Mouse (Mus musculus) spleen, postnatal 4 days (tissue): ENCODE measurements at regions not wholly inside any gene's neighbourhood (a gene's known extent, or its start where the extent isn't known, plus 50 kb on each side); places are given as distances from the start of the nearest gene placed in this dataset.
"Not testable (repeated sequence)": the region's sequence is repeated elsewhere in the genome, so short reads cannot be mapped to it uniquely, and the experiment has no call there.

Experiments
- DNase-seq, 2 experiments: peaks; one replicate each; pipeline ENCODE4 v3.0.0; 2022; ENCODE audit warnings: low spot score in 2 of 2

DNA sequence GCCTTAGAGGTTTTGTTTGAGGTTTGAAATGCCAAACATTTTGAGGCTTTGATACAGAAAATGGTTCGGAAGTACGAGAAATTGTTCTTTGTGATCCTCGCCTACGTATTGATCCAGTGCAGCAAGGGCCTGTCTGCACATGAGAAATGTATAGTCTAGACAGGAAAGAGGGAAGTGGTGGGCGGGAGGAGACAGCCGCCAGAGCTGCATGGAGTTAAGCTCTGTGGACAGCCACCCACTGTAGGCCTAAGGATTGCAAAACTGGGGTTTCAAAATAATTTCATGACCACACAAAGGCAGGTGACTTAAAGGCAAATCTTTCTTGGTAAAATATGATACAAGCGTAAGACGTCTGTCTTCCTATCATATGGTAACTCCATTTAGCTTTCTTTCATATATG is 178.4 kb downstream of the Csl start:
- no peak for DNase-seq

DNA sequence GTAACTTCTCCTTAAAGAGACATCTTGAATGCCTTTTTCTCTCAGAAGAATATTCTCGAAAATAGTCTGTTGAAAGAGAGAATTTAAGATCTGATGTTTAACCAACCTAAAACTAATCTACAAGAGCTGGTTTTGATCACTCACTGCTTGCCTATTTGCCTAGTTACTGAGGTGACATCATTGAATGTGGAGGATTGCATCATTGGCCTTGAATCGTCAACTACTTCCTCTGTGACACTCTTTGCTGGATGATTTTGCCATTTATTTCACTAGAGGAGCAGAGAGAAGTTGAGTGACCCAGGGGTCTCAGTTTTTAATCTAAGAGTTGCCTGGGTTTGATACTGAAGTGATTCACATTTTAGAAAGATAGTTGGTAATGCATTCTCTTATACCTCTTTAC is 174.6 kb downstream of the Csl start:
- DNase-seq = no peak

DNA sequence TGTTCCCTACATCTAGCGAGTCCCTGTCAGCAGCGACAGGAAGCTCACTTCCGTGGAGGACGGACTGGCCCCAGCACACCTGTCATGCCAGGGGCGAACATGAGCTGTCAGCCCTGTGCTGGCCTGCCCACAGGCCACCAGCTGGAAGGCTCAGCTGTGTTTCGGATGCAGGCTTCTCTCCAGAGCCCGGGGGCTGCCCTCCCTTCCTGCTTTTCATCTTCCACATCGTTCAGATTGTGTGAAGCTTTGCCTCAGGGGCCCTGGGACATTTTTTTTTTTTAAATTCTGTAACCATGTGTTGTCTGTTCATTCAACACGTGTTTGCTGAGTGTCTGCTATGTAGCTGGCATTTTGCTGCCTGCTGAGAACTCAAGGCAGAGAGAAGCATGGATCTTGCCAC is 167.2 kb downstream of the Csl start:
- DNase-seq = no peak

DNA sequence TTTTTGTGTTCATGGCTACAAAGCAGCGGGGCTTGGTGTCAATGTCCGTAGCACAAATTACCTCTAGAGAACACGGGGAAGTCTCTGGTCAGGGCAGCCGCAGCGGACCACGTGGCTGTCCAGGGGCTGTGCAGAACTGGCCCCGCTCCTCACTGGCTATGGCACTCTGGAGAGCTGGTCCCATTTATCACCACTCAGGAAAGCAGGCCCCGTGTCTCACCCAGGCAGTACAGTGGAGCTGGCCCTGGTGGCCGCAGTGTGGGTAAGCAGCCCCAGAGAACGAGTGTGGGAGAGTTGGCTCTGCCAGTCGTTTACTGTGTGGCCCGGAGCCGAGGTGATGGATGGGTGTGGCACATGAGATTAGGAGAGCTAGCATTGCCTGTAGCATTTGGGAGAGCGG is 163.8 kb downstream of the Csl start:
- no peak for DNase-seq

DNA sequence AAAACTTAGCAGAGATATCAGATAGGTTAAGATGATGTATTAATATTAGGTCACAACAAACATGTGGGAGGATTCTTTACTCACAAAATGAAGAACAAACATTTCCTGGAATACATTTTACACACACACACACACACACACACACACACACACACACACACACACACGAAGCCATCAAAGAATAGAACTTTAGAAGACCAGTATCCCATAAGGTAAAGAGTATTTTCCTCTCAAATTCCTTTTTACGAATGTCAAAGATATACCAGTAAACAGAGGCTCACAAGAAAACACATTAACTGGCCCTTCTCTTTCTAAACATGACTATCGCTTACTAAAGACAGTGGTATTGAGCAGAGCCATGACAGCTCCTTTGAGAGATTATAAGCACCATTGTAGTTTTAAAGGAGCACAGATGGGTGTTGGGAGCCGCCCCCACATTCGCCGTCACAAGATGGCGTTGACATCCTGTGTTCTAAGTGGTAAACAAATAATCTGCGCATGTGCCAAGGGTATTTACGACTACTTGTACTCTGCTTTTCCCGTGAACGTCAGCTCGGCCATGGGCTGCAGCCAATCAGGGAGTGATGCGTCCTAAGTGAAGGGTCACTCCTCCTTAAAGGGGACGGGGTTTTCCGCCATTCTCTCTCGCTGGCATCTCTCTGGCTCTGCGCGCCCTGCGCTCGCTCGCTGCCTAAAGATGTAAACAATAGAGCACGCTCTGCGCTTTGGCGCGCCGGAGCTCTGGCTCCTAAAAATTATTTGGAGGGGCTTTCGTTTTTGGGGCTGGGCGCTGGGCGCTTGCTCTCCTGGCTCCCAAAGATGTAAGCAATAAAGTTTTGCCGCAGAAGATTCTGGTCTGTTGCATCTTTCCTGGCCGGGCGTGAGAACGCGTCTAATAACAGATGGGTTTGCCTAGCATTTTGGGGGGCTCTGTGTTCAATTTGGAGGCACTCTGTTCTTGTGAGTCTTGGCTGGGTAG is 160.0 kb downstream of the Csl start:
- not testable (repeated sequence) for DNase-seq

DNA sequence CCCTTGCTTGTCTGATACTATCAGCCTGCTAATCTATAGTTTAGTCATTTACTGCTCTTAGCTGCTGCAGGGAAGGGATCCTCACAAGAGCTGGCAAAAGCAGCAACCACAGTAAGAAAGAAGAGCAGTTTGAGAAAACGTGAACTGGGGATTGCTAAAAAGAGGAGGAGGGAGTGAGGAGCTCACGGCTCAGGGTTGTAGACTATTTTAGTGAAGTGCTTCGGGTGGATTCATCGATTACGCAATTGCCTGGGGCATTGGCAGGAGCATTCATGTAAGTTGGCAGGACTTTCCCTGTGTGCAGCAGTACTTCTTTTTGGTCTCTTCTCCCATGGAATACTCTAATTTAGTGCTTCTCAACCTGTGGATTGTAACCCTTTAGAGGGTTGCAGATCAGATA is 157.1 kb downstream of the Csl start:
- DNase-seq = no peak

DNA sequence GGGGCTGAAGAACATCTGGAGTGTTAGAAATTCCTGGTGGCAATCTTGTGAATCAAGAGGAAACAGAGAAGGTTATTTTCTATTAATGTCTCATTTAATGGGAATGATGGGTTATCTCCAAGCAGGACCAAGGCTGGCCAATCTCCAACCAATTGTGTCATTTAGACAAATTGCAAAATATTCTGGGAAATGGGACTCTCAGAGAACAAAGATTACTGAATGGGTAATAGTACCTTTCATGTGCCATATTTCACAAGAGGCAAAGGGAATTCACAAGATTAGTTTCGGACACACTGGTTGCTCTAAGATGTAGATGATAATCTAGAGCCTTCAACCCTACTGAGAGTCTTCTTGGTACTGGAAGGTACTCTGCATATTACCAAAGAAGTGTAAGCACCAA is 155.3 kb downstream of the Csl start:
- DNase-seq = no peak

DNA sequence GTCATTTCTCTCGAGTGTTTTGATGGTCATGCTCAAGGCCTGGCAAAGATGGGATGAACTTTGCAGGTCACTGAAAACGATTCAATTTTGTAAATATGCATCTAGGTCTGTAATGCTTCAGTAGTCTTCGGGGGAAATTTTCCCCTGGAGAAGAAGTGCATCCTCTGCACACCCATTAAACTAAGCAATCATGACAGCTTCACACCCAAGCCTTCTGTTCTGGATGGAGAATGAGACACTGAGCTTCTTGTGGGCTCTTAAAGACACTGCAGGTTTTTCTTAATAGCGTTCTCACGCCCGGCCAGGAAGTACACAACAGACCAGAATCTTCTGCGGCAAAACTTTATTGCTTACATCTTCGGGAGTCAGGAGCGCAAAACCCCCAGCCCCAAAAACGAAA is 151.0 kb downstream of the Csl start:
- DNase-seq = no peak

DNA sequence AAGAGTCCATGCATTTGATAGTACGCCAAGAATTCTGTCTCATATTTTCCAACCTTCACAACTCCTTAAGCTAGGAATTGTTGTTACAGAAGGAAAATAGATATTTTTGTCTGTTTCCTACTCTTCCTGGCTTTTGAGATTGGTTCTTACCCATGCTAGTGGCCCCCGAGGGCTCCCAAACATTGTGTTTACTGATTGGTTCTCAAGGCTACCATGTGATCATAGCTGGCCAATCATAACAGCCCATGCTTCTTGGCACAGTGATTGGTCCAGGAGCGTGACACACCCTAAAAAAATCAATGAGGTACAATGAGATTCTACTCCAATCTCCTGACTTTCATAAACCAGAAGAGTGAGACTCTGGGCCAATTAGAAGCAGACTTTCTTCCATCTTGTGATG is 150.0 kb downstream of the Csl start:
- no peak for DNase-seq

DNA sequence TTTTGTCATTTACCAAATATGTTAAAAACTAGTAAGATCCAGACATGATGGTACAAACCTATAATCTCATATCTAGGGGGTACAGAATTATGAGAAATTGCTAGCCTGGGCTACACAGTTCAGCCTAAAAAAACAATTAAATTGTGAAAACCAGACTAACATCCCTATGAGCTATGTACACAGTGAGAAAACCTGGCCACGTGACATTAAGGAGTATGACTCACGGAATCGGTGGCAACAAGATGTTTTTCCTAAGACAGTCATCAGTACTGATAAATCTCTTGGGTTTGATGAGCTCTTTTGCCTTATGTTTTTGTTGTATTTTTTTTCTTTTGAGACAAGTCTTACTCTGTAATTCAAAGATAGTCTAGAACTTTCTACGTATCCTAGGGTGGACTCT is 148.6 kb downstream of the Csl start:
- DNase-seq = no peak

DNA sequence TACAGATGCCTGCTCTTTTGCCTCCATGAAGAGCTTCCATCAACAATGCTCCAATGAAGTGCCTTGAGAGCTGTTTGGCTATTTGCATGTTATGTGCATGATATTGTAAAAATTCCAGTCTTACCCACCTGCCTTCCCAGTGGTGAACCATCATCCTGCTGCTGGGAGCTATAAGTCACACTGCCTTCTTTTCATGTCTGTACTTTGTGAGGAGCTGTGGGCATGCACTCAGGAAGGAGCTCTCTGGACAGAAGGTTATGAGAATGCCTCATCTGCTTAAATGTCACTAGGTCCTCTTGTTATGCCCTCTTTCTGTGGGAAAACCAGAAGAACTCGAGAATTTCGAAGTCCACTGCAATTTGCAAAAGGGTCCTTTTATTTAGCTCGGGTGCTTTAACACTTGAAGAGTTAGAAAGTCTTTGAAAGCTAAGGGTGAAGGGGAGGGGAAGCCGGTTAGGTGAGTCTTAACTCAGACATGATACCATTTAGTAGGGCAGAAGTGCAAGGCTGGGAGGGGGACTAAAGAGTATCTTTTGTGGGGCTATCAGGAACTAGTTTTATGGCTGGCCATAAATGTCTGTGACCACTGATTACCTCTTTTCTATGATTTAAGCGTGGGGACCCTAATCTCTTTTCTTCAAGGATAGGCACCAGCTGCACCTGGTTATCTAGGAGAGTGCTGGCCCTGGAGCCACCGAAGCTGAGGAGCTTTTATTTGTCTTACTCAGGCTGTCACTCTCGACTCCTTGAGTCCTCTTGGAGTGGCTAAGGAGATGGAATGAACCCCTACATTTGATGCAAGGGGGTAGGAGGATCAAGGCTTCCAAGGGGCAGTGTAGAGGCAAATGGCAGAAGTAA is 144.8 kb downstream of the Csl start:
- no peak for DNase-seq

DNA sequence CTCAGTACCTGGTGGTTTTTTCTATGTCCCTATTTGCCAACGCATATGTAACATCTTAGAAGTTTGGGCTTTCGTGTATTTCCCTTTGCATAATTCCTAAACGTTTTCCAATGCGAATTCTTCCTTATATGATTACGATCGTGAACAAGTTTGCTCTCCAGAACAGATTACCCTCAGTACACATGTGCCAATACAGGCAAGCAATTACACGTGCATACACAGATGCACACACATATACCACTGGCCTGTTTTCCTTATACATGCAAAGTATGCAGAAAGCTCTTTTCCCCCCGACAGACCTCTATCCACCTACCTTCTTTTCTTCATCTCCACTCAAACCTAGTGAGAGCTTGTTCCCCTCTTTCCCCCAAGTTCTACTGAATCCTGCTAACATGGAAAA is 144.1 kb downstream of the Csl start:
- DNase-seq = no peak

DNA sequence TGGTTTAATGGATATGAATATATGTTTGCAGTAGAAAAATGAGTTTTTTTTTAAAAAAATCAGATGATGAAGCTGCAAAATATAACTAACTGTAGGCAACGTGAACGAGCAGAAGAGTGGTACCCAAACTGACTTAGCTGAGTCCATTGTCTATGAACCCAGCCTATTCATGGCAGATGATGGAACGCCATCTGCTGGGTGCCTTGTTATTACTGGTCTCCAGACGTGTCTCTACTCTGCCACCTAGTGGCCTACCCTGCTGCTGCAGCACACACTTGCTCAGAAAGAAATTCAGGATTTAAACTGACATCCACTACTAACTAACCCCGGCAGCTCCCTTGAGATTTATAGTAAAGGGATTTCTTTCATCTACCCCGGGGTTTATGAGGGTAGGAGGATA is 143.7 kb downstream of the Csl start:
- peak; percentile 76 to 88 for DNase-seq

DNA sequence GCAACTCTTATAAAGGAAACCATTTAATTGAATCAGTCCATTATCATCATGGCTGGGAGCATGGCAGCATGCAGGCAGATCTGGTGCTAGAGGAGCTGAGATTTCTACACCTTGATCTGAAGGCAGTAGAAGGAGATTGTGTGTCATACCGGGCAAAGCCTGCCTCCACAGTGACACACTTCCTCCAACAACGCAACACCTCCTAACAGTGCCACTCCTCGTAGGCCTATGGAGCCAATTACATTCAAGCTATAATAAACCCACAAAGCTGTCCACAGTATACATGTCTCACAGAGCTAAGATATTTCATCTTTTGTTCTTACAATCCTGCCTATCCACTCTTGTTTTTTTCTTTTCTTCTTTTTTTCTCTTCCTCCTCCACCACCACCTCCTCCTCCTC is 141.8 kb downstream of the Csl start:
- DNase-seq = no peak

DNA sequence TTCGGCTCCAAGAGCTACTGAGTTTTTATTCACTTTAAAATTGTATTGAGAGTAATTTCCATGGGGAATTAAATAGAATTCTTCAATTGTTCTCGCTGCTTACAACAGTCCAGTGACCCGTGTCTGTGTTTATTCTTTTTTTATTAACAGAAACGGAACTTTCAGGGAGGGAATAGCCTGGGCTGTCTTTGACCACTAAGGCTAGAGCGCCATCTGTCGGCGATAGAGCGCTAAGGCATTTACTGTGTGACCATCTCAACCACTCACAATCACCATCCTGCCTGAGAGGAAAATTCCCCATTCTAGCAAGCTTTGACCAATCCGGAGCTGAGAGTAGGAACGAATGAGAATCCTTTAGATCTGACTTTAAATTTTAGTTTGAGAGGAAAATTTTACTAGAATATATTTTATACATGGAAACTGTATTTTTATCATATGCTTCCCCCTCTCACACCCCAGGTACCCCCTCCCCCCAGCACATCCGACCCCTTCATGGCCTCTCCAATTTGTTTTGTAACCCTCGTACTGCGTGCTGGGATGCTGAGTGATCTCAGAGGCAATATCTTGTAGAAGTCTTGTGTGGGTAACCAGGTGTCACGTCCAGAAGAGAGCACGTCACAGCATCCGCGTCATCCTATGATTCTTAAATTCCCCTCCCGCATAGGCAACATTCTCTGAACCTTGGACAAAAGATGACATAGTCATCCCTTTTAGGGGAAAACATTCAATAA is 139.9 kb downstream of the Csl start:
- DNase-seq = peak; percentile 43 to 78

DNA sequence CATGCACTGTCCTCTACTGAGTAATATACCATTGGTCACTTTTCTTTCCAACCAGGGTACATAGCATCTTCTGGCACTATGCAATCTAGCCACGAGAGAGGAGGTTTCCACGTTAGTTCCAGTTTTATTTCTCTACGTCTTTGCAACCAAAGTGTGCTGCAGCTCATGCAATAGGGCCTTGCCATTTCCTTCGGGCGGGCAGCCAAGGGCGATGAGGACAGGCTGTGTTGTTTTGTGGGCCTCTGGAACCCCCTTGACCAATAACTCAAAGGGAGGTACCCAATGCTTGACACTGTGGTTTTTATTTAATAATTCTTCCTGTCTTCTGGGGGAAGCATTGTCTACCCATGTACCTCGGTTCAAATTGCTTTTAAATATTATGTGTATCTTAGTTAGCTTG is 139.0 kb downstream of the Csl start:
- no peak for DNase-seq

DNA sequence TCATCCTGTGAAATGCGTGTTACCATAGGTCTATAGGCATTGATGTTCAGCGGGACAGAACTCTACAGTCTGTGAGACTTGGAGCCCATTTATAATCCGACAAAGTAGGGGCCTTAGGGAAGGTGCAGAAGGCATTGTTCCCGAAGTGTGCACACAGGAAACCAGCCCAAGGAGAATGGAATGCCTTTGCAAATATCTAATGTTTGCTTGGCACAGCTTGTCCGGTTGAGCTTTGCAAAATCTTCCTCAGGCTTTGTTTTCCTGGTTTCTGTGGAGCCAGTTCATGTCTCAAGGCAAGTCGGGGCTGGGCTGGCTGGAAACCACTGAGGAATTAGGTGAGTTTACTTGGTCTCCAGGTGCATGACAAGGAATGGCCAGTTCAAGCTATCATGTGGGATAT is 132.1 kb downstream of the Csl start:
- DNase-seq = no peak

DNA sequence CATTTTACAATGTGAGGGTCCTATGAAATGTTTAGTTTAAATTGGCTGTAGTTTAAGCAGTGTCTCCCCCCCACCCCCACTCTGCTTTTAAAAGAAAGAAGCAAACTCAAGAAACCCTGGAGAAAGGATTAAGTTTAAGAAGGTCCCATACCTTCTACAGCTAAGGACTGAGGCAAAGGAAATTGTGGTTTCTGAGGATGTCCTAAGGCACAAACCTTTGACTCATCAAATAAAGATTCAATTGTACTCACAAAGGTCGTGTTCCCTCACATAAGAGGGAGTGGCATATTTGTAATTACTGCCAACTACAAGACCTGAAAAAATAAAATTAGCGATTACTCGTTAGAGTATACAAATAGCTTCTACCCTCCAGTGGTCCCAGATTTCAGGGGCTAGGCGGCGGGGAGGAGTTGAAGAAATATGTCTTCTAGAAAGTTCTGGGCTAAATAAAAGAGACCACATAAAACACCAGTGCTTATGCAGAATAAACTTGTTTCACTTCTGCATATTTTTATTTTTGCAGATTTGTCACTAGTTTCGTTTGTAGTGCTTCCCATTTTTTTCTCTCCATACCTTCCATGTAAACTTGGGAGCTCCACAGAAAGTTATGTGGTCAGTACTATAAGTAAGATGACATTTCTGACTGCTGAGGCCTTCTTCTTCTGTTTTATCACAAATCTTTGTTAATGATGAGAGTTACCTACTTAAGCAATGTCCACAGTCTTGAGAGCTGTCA is 127.0 kb downstream of the Csl start:
- no peak for DNase-seq

DNA sequence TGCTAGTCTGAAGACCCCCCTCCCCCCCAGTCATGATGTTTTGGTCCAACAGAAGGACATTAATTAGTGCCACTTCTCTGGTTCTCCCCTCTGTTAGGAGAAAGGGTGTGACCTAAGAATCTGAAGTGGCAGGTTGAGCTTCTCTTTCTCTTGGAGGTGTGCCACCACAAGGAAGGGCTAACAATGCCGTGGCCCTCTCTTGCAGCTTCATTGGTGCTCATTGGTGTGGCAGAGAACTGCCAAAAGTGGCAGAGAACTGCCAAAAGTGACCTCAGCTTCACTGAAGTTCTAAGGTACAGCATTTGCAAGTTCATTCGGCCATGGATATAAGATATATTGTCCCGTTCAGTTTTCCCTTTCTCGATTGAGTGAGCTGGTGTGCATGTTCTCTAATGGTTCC is 123.7 kb downstream of the Csl start:
- no peak for DNase-seq

DNA sequence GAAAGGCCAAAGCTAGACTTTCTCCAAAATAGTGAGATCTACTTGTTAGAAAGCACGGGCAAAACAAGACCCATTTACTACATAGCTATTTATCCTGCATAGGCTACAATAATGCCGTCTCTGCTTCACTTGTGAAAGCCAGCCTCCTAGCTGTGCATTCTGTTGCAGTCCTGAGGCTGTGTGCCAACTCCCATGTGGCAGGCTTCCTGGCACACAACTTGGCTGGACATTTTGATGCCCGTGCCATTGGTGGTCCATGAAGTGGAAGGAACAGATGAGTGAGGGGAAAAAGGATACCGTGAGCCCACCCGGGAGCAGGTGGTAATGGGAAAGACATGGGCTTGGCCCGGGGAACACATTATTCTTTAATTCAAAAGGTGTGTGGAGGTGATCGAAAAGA is 120.4 kb downstream of the Csl start:
- DNase-seq = no peak

DNA sequence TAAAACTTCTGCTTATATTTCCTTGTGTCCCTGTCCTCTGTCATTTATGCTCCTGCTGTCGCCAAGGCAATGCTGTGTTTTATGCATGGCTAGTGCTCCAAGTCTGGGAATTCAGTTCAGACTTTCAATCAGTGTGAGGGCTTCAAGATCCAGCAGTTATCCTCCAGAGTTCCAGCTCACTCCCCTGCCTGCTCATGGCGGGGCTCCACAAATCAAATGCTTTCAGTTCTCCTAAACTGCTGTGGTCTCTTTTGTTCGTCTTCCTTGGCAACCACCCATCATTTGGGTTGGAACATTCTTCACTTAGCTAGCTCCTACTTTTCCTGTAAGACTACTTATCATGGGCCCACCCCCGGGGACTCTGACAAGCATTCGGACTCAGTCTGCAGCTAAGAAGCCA is 120.0 kb downstream of the Csl start:
- no peak for DNase-seq

DNA sequence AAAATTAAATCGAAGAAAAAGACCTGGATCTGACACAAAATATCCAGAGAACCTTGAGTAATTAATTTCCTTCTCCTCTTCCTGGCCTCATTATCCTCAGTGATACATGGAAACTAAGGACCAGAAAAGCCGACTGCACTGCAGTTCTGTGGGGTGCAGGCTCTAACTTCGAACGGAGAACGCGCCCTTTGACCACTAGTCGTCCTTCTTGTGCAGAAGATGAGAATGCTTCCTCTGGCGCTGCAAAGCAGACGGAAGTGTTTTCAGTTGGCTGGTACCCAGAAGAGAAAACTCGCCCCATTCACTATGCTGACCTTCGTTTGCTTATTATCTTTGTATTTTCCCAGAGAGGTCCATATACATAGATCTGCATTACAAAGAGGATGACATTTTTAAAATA is 117.7 kb downstream of the Csl start:
- peak; percentile 22 to 63 for DNase-seq
